ENCODE assay signal across 24 mouse cellular contexts in genomic region chr13:34383416-34383815, GRCm38 (mm10). TPM values are rescaled to one million over a fixed set of nuclear protein-coding genes. Genes with fewer than 3 reads are reported as not detected.
A peak's percentile ranks its signal among the peaks of the same experiment; 100 is the strongest.
DNase-seq lines count a peak whose midpoint lies in the region; ATAC-seq and TF ChIP-seq lines count a peak whose summit lies in the region.
"Had no signal": no experiment of that assay in that cellular context is flagged by ENCODE, and none has a peak within 500 bp of the region (broad histone marks: within the 10 kb centered on the region; RNA-seq: fewer than 3 reads in every experiment).

No protein-coding gene starts in this region.

- ATAC-seq in lung, embryonic 14.5 days (ENCODE audit: insufficient read depth), result peak; percentile 21; the same call in 1 of the 2 replicates
- peak; percentile 83 for ATAC-seq in lung, postnatal 0 days
- ATAC-seq in stomach, embryonic 16.5 days (ENCODE audit: insufficient read depth, low FRiP score), result peak; percentile 66; the same call in 1 of the 2 replicates
- ATAC-seq: CD4-positive, CD25-positive, alpha-beta regulatory T cell, adult 4 months; forebrain, embryonic 14.5 days; forebrain, postnatal 0 days; hindbrain, embryonic 16.5 days had no signal

- no peak overlapping the region for H3K4me3 ChIP-seq in lung, embryonic 14.5 days (ENCODE audit: low read depth, low read length)
- no peak overlapping the region for H3K4me3 ChIP-seq in lung, postnatal 0 days (ENCODE audit: low read depth, low read length)
- H3K4me3 ChIP-seq in stomach, embryonic 16.5 days (replicated peaks; ENCODE audit: low read length), result no peak overlapping the region
- H3K4me3 ChIP-seq: embryonic facial prominence, embryonic 12.5 days; embryonic facial prominence, embryonic 15.5 days; gastrocnemius, adult 2 months; hindbrain, embryonic 10.5 days; hindbrain, embryonic 13.5 days had no signal

- no peaks in the 10 kb centered on the region for H3K4me1 ChIP-seq in lung, embryonic 14.5 days (ENCODE audit: insufficient read depth)
- no peaks in the 10 kb centered on the region for H3K4me1 ChIP-seq in lung, postnatal 0 days (ENCODE audit: insufficient read depth, low read depth, low read length)
- no peaks in the 10 kb centered on the region for H3K4me1 ChIP-seq in stomach, embryonic 16.5 days (ENCODE audit: control insufficient read depth, insufficient read depth, low read length)
- H3K4me1 ChIP-seq: embryonic facial prominence, embryonic 12.5 days; embryonic facial prominence, embryonic 15.5 days; hindbrain, embryonic 10.5 days; hindbrain, embryonic 13.5 days had no signal

- H3K4me2 ChIP-seq in lung, embryonic 14.5 days, result no peak overlapping the region
- H3K4me2 ChIP-seq in lung, postnatal 0 days (replicated peaks; ENCODE audit: low read depth, low read length), result no peak overlapping the region
- no peak overlapping the region for H3K4me2 ChIP-seq in stomach, embryonic 16.5 days (ENCODE audit: low read depth, low read length)
- H3K4me2 ChIP-seq: embryonic facial prominence, embryonic 12.5 days; embryonic facial prominence, embryonic 15.5 days; hindbrain, embryonic 13.5 days had no signal

- TF ChIP-seq CTCF in lung, embryonic 14.5 days (IDR thresholded peaks at IDR 0.05; ENCODE audit: low read depth), result no peak
- no peak for TF ChIP-seq CTCF in lung, postnatal 0 days (IDR thresholded peaks at IDR 0.05)

- no peaks in the 10 kb centered on the region for H3K36me3 ChIP-seq in lung, embryonic 14.5 days (ENCODE audit: insufficient read depth)
- H3K36me3 ChIP-seq in lung, postnatal 0 days (ENCODE audit: insufficient read depth, low read length), result no peaks in the 10 kb centered on the region
- H3K36me3 ChIP-seq in stomach, embryonic 16.5 days (ENCODE audit: control insufficient read depth, insufficient read depth, low read length), result no peaks in the 10 kb centered on the region
- H3K36me3 ChIP-seq: embryonic facial prominence, embryonic 12.5 days; embryonic facial prominence, embryonic 15.5 days; hindbrain, embryonic 10.5 days; hindbrain, embryonic 13.5 days had no signal

- no peaks in the 10 kb centered on the region for H3K9me3 ChIP-seq in lung, embryonic 14.5 days (ENCODE audit: low read depth, low read length)
- no peaks in the 10 kb centered on the region for H3K9me3 ChIP-seq in lung, postnatal 0 days (ENCODE audit: low read length)
- no peaks in the 10 kb centered on the region for H3K9me3 ChIP-seq in stomach, embryonic 16.5 days (replicated peaks; ENCODE audit: control insufficient read depth, low read length)
- H3K9me3 ChIP-seq: embryonic facial prominence, embryonic 12.5 days; embryonic facial prominence, embryonic 15.5 days; hindbrain, embryonic 10.5 days; hindbrain, embryonic 13.5 days had no signal

- DNase-seq in lung, embryonic 14.5 days, result peak; percentile 8
- DNase-seq in lung, postnatal 4 days, result no peak
- DNase-seq in lung, postnatal 0 days (ENCODE audit: low spot score), result peak; percentile 49
- DNase-seq in lung, adult 18-20 months, result no peak
- no peak for DNase-seq in natural killer cell, adult 2 months (ENCODE audit: low spot score in 2 of 2)
- DNase-seq: adrenal gland, adult 2 months; adrenal gland, postnatal 14 days; cerebellum, adult 11 months; cerebellum, adult 2 months; cerebellum, adult 9-11 months; cerebellum, postnatal 25 days; forebrain, postnatal 0 days; gastrocnemius, adult 2 months; gastrocnemius, postnatal 14 days; heart, adult 18-20 months; heart, postnatal 36 days had no signal

- H3K9ac ChIP-seq in lung, embryonic 14.5 days, result no peak overlapping the region
- no peak overlapping the region for H3K9ac ChIP-seq in lung, postnatal 0 days (replicated peaks; ENCODE audit: low read depth)
- H3K9ac ChIP-seq in stomach, embryonic 16.5 days (ENCODE audit: low read length), result no peak overlapping the region
- H3K9ac ChIP-seq: embryonic facial prominence, embryonic 12.5 days; embryonic facial prominence, embryonic 15.5 days; forebrain, postnatal 0 days; hindbrain, embryonic 13.5 days had no signal

- H3K27me3 ChIP-seq in lung, embryonic 14.5 days (ENCODE audit: insufficient read depth, low read length), result no peaks in the 10 kb centered on the region
- no peaks in the 10 kb centered on the region for H3K27me3 ChIP-seq in lung, postnatal 0 days (replicated peaks; ENCODE audit: insufficient read depth, low read length)
- no peaks in the 10 kb centered on the region for H3K27me3 ChIP-seq in stomach, embryonic 16.5 days (ENCODE audit: control insufficient read depth, insufficient read depth, low read length)
- H3K27me3 ChIP-seq: embryonic facial prominence, embryonic 12.5 days; embryonic facial prominence, embryonic 15.5 days; hindbrain, embryonic 13.5 days had no signal

- WGBS in lung, embryonic 14.5 days, result 48% methylated on average over 3 of the region's 3 CpGs
- 51% methylated on average over 3 of the region's 3 CpGs for WGBS in lung, postnatal 0 days
- WGBS in stomach, embryonic 16.5 days, result 45% methylated on average over 3 of the region's 3 CpGs

- peak; percentile 81 for TF ChIP-seq EP300 in lung, postnatal 0 days (IDR thresholded peaks at IDR 0.05)

- peak overlapping the region; percentile 49; the same call in 1 of the 2 replicates for H3K27ac ChIP-seq in lung, embryonic 14.5 days (ENCODE audit: low read depth)
- 0 out of 2 replicates have a peak overlapping the region, but pooled peaks have one; percentile 6 for H3K27ac ChIP-seq in lung, postnatal 0 days (ENCODE audit: low read length)
- no peak overlapping the region for H3K27ac ChIP-seq in stomach, embryonic 16.5 days (ENCODE audit: low read length)
- H3K27ac ChIP-seq: embryonic facial prominence, embryonic 12.5 days; embryonic facial prominence, embryonic 15.5 days; gastrocnemius, adult 2 months; hindbrain, embryonic 10.5 days; hindbrain, embryonic 13.5 days had no signal

RNA-seq across cellular contexts. Expression of gene Slc22a23, which starts 38.4 kb away (rescaled TPM):
- 6.7 and 7.5 TPM in 2 replicates for polyA plus RNA-seq in lung, embryonic 14.5 days (2014; fragmentation: Nextera tagmentation; extraction: Ambion mirVana)
- 8.1 and 9.1 TPM in 2 replicates for polyA plus RNA-seq in lung, postnatal 0 days (2015; fragmentation: Nextera tagmentation; extraction: Ambion mirVana)
- 3.1 and 3.6 TPM in 2 replicates for polyA plus RNA-seq in stomach, embryonic 16.5 days (2015; fragmentation: Nextera tagmentation; extraction: Ambion mirVana)

Comparison
In these comparisons a context has a peak if more than half of its experiments do, and no peak if none do; other contexts are left out.
1. DNase-seq: peak in lung, embryonic 14.5 days (single experiment) and lung, postnatal 0 days (single experiment); none in lung, postnatal 4 days (0 of 2), lung, adult 18-20 months (0 of 2) and natural killer cell, adult 2 months (0 of 2).
2. ATAC-seq: peak in every context shown above with its lines; median percentile 83 in lung, postnatal 0 days; 66 in stomach, embryonic 16.5 days; 21 in lung, embryonic 14.5 days.